ENCODE assay signal across 15 mouse cellular contexts in genomic region chr2:172825785-172826145, GRCm38 (mm10).
"Had no signal": no experiment of that assay in that cellular context is flagged by ENCODE, and none has a peak within 500 bp of the region (broad histone marks: within the 10 kb centered on the region; RNA-seq: fewer than 3 reads in every experiment).

No protein-coding gene starts in this region.

- H3K9me3 ChIP-seq: heart, embryonic 13.5 days; heart, embryonic 15.5 days; hindbrain, embryonic 13.5 days; hindbrain, embryonic 15.5 days; kidney, embryonic 15.5 days; limb, embryonic 10.5 days; limb, embryonic 12.5 days; liver, embryonic 13.5 days; liver, embryonic 15.5 days had no signal

- H3K9ac ChIP-seq: heart, embryonic 13.5 days; heart, embryonic 15.5 days; hindbrain, embryonic 13.5 days; hindbrain, embryonic 15.5 days; kidney, embryonic 15.5 days; limb, embryonic 12.5 days; liver, embryonic 13.5 days; liver, embryonic 15.5 days had no signal

- H3K4me3 ChIP-seq: heart, adult 2 months; left cerebral cortex, adult 2 months; liver, embryonic 13.5 days; liver, embryonic 15.5 days had no signal

- H3K4me1 ChIP-seq: liver, embryonic 13.5 days; liver, embryonic 15.5 days had no signal

- DNase-seq: heart, adult 11 months; layer of hippocampus, adult 9-11 months; liver, embryonic 13.5 days had no signal

- H3K36me3 ChIP-seq: heart, embryonic 13.5 days; heart, embryonic 15.5 days; hindbrain, embryonic 13.5 days; hindbrain, embryonic 15.5 days; kidney, embryonic 15.5 days; limb, embryonic 10.5 days; limb, embryonic 12.5 days; liver, embryonic 13.5 days; liver, embryonic 15.5 days had no signal

- H3K27ac ChIP-seq: heart, adult 2 months; heart, embryonic 13.5 days; heart, embryonic 15.5 days; hindbrain, embryonic 13.5 days; hindbrain, embryonic 15.5 days; hindbrain, postnatal 0 days; kidney, embryonic 15.5 days; kidney, postnatal 0 days; left cerebral cortex, adult 2 months; limb, embryonic 10.5 days; limb, embryonic 12.5 days; liver, embryonic 13.5 days; liver, embryonic 15.5 days had no signal
